Mouse (Mus musculus) MEL (cell line): ENCODE data around the gene Slc25a21. TPM values are rescaled to one million over a fixed set of nuclear protein-coding genes. Genes with fewer than 3 reads are reported as not detected.

ENCODE experiments used
- DNase-seq: peaks from one replicate; pipeline ENCODE4 v3.0.0; 2011; ENCODE audit warnings: low read depth, low spot score
- H3K27ac ChIP-seq: 2 replicates; pipeline ENCODE4 v1.5.1; 2012; ENCODE audit warnings: low read depth, mild to moderate bottlenecking, control low read depth, low read length, moderate library complexity; ENCODE audit not compliant: control insufficient read depth
- H3K27me3 ChIP-seq, 2 experiments: fragments of 150-350 bp in 1 of 2; sonication (generic) in 1 of 2; 2 replicates each; pipeline ENCODE4 v1.6.1; 2012; ENCODE audit warnings: low read length in 2 of 2, mild to moderate bottlenecking in 2 of 2, improper control_type of control experiment in 1 of 2, moderate library complexity in 1 of 2; ENCODE audit not compliant: insufficient read depth in 2 of 2, control insufficient read depth in 1 of 2
- H3K36me3 ChIP-seq, 2 experiments: 2 replicates each; pipeline ENCODE4 v1.6.1; 2012 to 2014; ENCODE audit warnings: low read length in 2 of 2, improper control_type of control experiment in 1 of 2, inconsistent platforms in 1 of 2, mild to moderate bottlenecking in 1 of 2; ENCODE audit not compliant: insufficient read depth in 2 of 2, control insufficient read depth in 1 of 2
- H3K4me1 ChIP-seq, 2 experiments: fragments of 150-350 bp in 1 of 2; sonication (generic) in 1 of 2; 2 replicates each; pipeline ENCODE4 v1.6.1; 2012; ENCODE audit warnings: low read length in 2 of 2, improper control_type of control experiment in 1 of 2, mild to moderate bottlenecking in 1 of 2; ENCODE audit not compliant: insufficient read depth in 2 of 2, control insufficient read depth in 1 of 2
- H3K4me3 ChIP-seq, 2 experiments: fragments of 150-350 bp in 1 of 2; sonication (generic) in 1 of 2; 2 replicates each; pipeline ENCODE4 v1.5.1; 2012; ENCODE audit warnings: low read depth in 2 of 2, low read length in 2 of 2, mild to moderate bottlenecking in 2 of 2, moderate library complexity in 2 of 2, control low read depth in 1 of 2, improper control_type of control experiment in 1 of 2; ENCODE audit not compliant: control insufficient read depth in 1 of 2, insufficient read depth in 1 of 2
- H3K79me2 ChIP-seq: 2 replicates; pipeline ENCODE4 v1.6.1; 2012; ENCODE audit warnings: mild to moderate bottlenecking, low read length, moderate library complexity; ENCODE audit not compliant: control insufficient read depth, poor library complexity, insufficient read depth
- H3K9ac ChIP-seq: 2 replicates; pipeline ENCODE4 v1.6.1; 2012; ENCODE audit warnings: low read depth, mild to moderate bottlenecking, control low read depth, low read length, moderate library complexity; ENCODE audit not compliant: control insufficient read depth, poor library complexity, severe bottlenecking
- H3K9me3 ChIP-seq: fragments of 150-350 bp; sonication (generic); replicated peaks from 2 replicates; pipeline ENCODE4 v1.6.1; 2012; ENCODE audit warnings: mild to moderate bottlenecking, low read length, improper control_type of control experiment, moderate library complexity; ENCODE audit not compliant: insufficient read depth
- BHLHE40 ChIP-seq: IDR thresholded peaks from 2 replicates; pipeline ENCODE4 v1.6.1; 2012; ENCODE audit warnings: low read depth, mild to moderate bottlenecking, inconsistent platforms, low read length, improper control_type of control experiment, borderline replicate concordance
- CHD1 ChIP-seq: IDR thresholded peaks from 2 replicates; pipeline ENCODE4 v1.6.1; 2012; ENCODE audit warnings: low read depth, mild to moderate bottlenecking, inconsistent platforms, low read length, improper control_type of control experiment
- ELF1 ChIP-seq: IDR thresholded peaks from 2 replicates; pipeline ENCODE4 v1.6.1; 2014; ENCODE audit warnings: low read depth, mild to moderate bottlenecking, inconsistent platforms, low read length, improper control_type of control experiment, moderate library complexity
- GATA1 ChIP-seq: IDR thresholded peaks from 2 replicates; pipeline ENCODE4 v1.6.1; 2011; ENCODE audit warnings: low read depth, low read length, improper control_type of control experiment
- JUND ChIP-seq: IDR thresholded peaks from 2 replicates; pipeline ENCODE4 v1.6.1; 2011; ENCODE audit warnings: low read depth, mild to moderate bottlenecking, improper control_type of control experiment, low read length
- MAFK ChIP-seq: IDR thresholded peaks from 2 replicates; pipeline ENCODE4 v1.6.1; 2011; ENCODE audit warnings: low read depth, mild to moderate bottlenecking, low read length, improper control_type of control experiment, borderline replicate concordance
- MEF2A ChIP-seq: IDR thresholded peaks from 2 replicates; pipeline ENCODE4 v1.6.1; 2014; ENCODE audit warnings: low read depth, mild to moderate bottlenecking, inconsistent platforms, low read length, improper control_type of control experiment; ENCODE audit not compliant: poor library complexity, insufficient replicate concordance, severe bottlenecking; ENCODE audit errors: extremely low read depth
- MXI1 ChIP-seq: IDR thresholded peaks from 2 replicates; pipeline ENCODE4 v1.6.1; 2011; ENCODE audit warnings: mild to moderate bottlenecking, low read depth, low read length, improper control_type of control experiment
- MYB ChIP-seq: IDR thresholded peaks from 2 replicates; pipeline ENCODE4 v1.6.1; 2011; ENCODE audit warnings: mild to moderate bottlenecking, low read depth, low read length, improper control_type of control experiment
- MYC ChIP-seq: IDR thresholded peaks from 2 replicates; pipeline ENCODE4 v1.6.1; 2011; ENCODE audit warnings: low read depth, mild to moderate bottlenecking, low read length, improper control_type of control experiment, moderate library complexity
- NELFE ChIP-seq: IDR thresholded peaks from 2 replicates; pipeline ENCODE4 v1.6.1; 2011; ENCODE audit warnings: low read depth, low read length, improper control_type of control experiment
- NRF1 ChIP-seq: IDR thresholded peaks from 2 replicates; pipeline ENCODE4 v1.6.1; 2014; ENCODE audit warnings: low read depth, mild to moderate bottlenecking, inconsistent platforms, low read length, improper control_type of control experiment, moderate library complexity; ENCODE audit not compliant: poor library complexity, insufficient read depth, severe bottlenecking
- POLR2A ChIP-seq, 2 experiments: IDR thresholded peaks; 2 replicates each; pipeline ENCODE4 v1.6.1; 2011 to 2012; ENCODE audit warnings: low read length in 2 of 2, mild to moderate bottlenecking in 2 of 2, control low read depth in 1 of 2, improper control_type of control experiment in 1 of 2, low read depth in 1 of 2, moderate library complexity in 1 of 2; ENCODE audit not compliant: control insufficient read depth in 1 of 2, insufficient read depth in 1 of 2, poor library complexity in 1 of 2
- POLR2AphosphoS2 ChIP-seq: IDR thresholded peaks from 2 replicates; pipeline ENCODE4 v1.6.1; 2011; ENCODE audit warnings: low read length, improper control_type of control experiment
- RAD21 ChIP-seq: IDR thresholded peaks from 2 replicates; pipeline ENCODE4 v1.6.1; 2011; ENCODE audit warnings: mild to moderate bottlenecking, low read depth, low read length, improper control_type of control experiment
- SMC3 ChIP-seq: IDR thresholded peaks from 2 replicates; pipeline ENCODE4 v1.6.1; 2011; ENCODE audit warnings: low read depth, low read length, improper control_type of control experiment
- TAL1 ChIP-seq: IDR thresholded peaks from 2 replicates; pipeline ENCODE4 v1.6.1; 2012; ENCODE audit warnings: mild to moderate bottlenecking, inconsistent platforms, low read length, moderate library complexity, mixed read lengths
- TCF12 ChIP-seq: IDR thresholded peaks from 2 replicates; pipeline ENCODE4 v1.6.1; 2014; ENCODE audit warnings: low read depth, mild to moderate bottlenecking, inconsistent platforms, low read length, improper control_type of control experiment, moderate library complexity
- UBTF ChIP-seq: IDR thresholded peaks from 2 replicates; pipeline ENCODE4 v1.6.1; 2012; ENCODE audit warnings: low read depth, mild to moderate bottlenecking, inconsistent platforms, low read length, improper control_type of control experiment, moderate library complexity, borderline replicate concordance; ENCODE audit not compliant: insufficient read depth
- USF1 ChIP-seq: IDR thresholded peaks from 2 replicates; pipeline ENCODE4 v1.6.1; 2014; ENCODE audit warnings: low read depth, mild to moderate bottlenecking, inconsistent platforms, low read length, improper control_type of control experiment, moderate library complexity
- USF2 ChIP-seq, 2 experiments: IDR thresholded peaks; 2 replicates each; pipeline ENCODE4 v1.6.1; 2011 to 2012; ENCODE audit warnings: improper control_type of control experiment in 2 of 2, low read length in 2 of 2, borderline replicate concordance in 1 of 2, inconsistent platforms in 1 of 2, low read depth in 1 of 2, mild to moderate bottlenecking in 1 of 2; ENCODE audit not compliant: insufficient read depth in 1 of 2
- ZKSCAN1 ChIP-seq: IDR thresholded peaks from 2 replicates; pipeline ENCODE4 v1.6.1; 2012; ENCODE audit warnings: low read depth, mild to moderate bottlenecking, inconsistent platforms, low read length, improper control_type of control experiment, moderate library complexity
- polyA plus RNA-seq, 2 experiments: library from polyadenylated mRNA; stranded (reverse) in 1 of 2; unstranded in 1 of 2; fragments of >175 nt in 1 of 2; fragments of >200 nt in 1 of 2; gene quantifications; 2 replicates each; pipeline versions ENCODE4 v1.2.1 to v1.2.4; 2012; ENCODE audit warnings: low replicate concordance in 2 of 2, low read depth in 1 of 2; ENCODE audit not compliant: insufficient read length in 2 of 2, insufficient read depth in 1 of 2, missing spikeins in 1 of 2
- total RNA-seq: library from RNA; depleted of rRNA; stranded (reverse); fragments of 300-350 nt; gene quantifications from 2 replicates; pipeline ENCODE4 v1.2.3, GENCODE M21; 2012

Gene Slc25a21
- total and polyA plus RNA-seq, 3 experiments, result 14.7 to 18.3 TPM; not detected in 1

DNA sequence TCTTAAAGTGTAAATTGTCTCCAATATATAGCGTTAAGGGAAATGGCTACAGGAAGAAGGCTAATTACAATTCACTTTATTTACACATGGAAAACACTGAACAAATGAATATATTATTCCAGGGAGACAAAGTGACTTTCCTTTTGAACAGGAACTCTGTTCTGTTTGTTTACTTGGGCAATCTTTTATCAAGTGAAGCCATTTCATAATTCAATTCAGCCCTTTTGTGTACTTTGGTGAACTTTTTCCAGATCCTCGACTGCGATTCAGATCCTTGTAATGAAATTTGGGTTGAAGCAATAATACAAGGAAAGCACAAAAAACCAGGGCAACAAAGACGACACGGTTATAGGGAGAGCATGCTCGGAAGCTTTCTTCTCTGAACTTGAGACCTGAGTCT is 423.3 kb downstream of the Slc25a21 start:
- H3K9me3 ChIP-seq, result no peaks in the 10 kb centered on the region
- H3K27ac ChIP-seq, result no peak overlapping the region
- DNase-seq, result no peak
- no peaks in the 10 kb centered on the region for H3K4me1 ChIP-seq
- TF ChIP-seq MYB (no peak), NRF1 (no peak), ELF1 (no peak), SMC3 (no peak), JUND (no peak), MXI1 (no peak), MEF2A (no peak), USF1 (no peak), GATA1 (no peak), BHLHE40 (no peak), POLR2AphosphoS2 (no peak), RAD21 (no peak), USF2 (IDR thresholded peaks at IDR 0.05; ENCODE audit: borderline replicate concordance in 1 of 2, insufficient read depth in 1 of 2, low read depth in 1 of 2, low read length in 2 of 2) (no peak), POLR2A (IDR thresholded peaks at IDR 0.05; ENCODE audit: control insufficient read depth in 1 of 2, insufficient read depth in 1 of 2, low read depth in 1 of 2, low read length in 2 of 2, poor library complexity in 1 of 2) (no peak), MYC (no peak), MAFK (no peak)
- TF ChIP-seq, all 39 proteins: peak for 0
- Histone ChIP-seq H3K9ac (no peak overlapping the region), H3K27me3 (no peaks in the 10 kb centered on the region), H3K79me2 (no peaks in the 10 kb centered on the region), H3K36me3 (no peaks in the 10 kb centered on the region), H3K4me3 (no peak overlapping the region)

DNA sequence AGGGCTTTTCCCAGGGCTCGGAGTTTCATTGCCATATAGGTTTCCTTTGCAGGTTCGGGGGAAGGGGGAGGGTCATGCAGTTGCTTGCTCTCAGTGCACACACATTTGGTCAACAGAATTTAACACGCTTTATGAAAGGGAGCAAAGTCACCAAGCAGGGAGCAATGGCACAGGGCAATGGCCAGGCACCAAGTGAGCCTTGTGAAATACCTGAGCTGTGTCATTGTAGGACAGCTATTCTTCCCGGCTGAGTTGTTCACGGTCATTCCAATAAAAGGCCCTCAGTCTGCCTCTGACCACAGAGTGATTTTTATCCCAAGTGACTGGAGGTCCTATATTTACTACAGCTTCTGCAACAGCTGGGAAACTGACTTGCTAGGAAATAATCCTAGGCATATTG is 427.9 kb downstream of the Slc25a21 start:
- Histone ChIP-seq H3K4me1 (no peaks in the 10 kb centered on the region), H3K4me3 (no peak overlapping the region), H3K9ac (no peak overlapping the region), H3K27ac (no peak overlapping the region), H3K9me3 (no peaks in the 10 kb centered on the region), H3K79me2 (no peaks in the 10 kb centered on the region), H3K27me3 (no peaks in the 10 kb centered on the region)
- DNase-seq, result no peak
- no peak for TF ChIP-seq TCF12
- TF ChIP-seq UBTF, result no peak
- no peak for TF ChIP-seq MEF2A
- TF ChIP-seq MYB, result no peak
- TF ChIP-seq ZKSCAN1, result no peak
- no peak for TF ChIP-seq JUND
- no peak for TF ChIP-seq CHD1
- no peak for TF ChIP-seq USF1
- TF ChIP-seq NELFE, result no peak
- TF ChIP-seq RAD21, result no peak
- no peak for TF ChIP-seq TAL1
- TF ChIP-seq POLR2A (IDR thresholded peaks at IDR 0.05; ENCODE audit: control insufficient read depth in 1 of 2, insufficient read depth in 1 of 2, low read depth in 1 of 2, low read length in 2 of 2, poor library complexity in 1 of 2), result no peak
- TF ChIP-seq, all 39 proteins: peak for 0
- no peaks in the 10 kb centered on the region; a peak in 1 of 4 replicates for H3K36me3 ChIP-seq
